Mouse (Mus musculus): Measurements from ENCODE around the gene Irx1.
A peak's percentile ranks its signal among the peaks of the same experiment; 100 is the strongest.

The Irx1 gene

DNA sequence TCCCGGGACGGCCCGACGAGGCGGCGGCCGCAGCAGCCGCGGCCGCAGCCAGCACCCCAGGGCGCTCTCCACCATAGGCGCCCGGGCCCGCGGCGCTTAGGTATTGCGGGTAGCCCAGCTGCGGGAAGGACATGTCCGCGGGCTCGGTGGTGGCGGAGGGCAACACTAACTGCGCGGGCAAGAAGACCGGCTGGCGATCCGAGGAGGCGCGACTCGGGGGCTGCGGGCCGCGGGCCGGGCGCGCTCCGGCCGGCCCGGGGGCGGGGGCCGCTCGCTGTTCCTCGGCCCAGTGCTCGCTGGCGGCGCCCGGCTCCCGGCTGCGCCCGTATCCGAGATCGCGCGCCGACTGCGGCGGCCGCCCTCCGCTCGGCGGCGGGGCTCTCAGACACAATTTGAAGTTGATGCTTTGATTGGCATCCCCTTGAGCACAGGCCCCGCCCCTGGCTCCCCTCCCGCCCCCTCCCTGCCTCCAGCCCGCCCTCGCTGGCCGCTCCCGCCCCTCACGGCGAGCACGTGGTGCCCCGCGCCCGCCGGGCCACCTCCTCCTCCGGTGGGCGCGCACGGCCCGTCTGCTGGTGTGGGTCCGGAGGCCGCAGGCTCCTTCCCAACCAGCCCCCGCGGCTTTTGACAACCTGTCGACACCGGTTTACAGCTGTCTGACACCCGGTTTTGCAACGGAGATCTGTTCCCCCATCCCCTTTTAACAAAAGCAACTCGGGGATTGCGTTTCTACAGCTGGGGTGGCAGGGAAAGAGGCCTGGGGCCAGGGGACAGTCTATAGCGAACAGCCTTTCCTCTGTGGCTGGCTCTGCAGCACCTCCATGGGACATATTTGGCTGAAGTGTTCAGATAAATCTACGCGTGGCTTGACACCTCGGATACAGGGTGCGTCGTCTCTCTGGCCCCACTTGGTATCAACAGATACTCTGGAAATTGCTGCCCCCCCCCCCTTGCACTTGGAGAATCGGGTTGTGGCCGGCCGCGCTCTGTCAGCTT, at the start of gene Irx1:
Irx1 (minus strand) TSS at position 368 of the 996 bp plus-strand sequence.
- DNase-seq = peak; percentile 56

DNA sequence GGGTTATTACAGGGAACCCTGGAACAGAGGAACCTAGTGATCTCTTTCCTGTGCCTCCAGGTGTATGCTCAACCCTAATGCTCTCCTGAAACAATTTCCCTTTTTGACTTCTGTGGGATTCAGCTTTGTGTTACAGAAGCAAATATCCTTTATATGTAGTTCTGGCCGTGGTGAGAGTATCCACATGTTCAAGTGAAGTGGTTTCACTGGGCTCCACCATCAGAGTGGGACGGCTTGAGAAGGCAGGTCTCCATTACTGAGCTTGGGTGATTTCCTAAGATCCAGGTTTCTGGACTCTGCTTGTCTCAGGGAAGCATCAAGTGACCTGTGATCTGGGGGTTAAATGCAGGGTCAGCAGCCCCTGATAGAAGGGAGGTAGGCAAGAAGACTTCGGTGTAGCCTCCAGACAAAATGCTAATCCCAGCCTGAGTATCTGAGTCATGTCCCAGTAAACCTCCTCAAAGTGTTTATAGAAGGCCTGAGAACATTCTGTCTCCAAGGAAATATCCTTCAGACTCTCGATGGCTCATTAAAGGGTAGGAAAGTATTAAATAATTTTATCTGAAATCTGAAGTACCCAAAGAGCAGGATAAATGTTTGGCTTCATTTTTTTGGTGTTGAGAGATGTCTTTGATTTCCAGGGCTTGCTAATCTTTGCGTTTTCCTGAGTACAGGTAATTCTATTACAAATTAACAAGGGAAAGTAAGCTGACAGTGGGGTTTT, 16.6 kb upstream of the Irx1 start:
- no peak for DNase-seq

DNA sequence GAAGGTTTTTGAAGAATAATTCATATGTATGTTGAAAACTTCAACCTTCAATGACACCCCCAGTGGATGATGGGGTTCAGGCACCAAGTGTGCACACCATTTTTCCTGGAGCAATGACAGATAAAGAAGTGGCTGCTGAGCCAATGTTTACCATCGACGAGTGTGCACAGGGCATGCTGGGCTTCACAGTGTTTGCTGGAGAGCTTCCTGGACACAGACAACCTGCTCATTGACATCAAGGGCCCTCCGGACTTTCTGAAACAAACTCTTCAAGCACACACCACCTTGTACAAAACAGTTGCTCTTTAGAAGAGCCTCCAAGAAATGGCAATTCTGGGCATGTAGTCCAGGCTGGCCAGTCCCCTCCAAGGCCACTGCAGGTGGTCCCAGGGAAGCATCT, 12.2 kb upstream of the Irx1 start:
- no peak for DNase-seq

DNA sequence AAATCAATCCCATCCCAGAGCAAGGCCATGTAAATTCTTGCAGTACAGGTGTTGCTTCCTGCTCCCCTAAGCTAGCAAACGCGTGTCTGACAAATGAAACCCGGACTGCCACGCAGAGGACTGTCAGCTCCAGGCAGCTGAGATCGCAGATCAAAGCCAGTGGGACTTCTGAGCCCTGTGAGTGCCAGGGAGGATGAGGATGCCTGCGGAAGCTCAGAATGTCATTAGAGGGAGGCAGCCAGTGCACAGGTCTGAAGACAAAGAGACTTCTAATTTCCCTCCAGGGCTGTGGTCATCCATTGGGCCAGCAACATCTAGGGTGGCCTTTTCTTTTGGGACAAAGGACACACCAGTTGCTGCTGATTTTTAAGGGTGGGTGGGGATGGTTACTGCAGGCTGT, 4.8 kb upstream of the Irx1 start:
- peak; percentile 25 for DNase-seq

DNA sequence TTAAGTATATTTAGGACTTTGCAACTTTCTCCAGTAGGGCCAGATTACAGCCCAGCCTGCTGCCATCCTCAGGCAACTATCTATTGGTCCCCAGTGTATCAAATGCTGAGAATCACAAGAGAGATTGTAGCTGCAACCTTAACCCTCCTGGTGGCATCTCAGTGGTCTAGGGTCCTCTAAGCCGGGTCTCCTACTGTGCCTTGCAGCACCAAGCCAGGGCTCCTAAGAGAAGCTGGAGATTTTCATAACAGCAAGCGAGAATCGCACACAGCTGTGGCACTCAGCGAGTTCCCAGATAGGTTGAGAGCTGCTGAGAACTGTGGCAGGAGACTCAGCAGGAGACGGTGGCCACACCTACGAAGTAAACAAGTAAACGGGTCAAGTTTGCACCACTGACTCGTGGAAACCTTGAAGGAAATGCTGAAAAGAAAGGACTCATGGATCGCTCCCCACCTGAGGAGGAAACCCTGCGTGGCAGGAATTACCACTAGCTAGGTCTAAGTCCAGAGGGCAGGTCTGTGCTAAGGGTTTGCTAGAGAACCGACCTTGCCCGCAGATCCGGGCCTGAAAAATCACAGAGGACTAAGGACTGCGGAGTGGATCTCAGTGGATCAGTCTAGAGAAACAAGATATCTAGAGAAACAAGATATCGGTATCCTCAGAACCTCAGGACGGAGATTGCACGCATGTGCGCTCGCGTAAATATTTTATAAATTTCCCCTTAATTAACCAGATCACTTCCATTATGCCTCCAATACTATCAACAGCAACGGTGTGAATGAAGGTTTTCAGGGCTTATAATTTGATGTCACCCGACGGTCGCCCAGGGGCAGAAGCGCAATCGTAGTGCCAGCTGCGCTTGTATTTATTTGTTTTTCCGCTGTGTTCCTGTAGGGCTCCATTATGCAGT, 4.1 kb upstream of the Irx1 start:
- no peak for DNase-seq

DNA sequence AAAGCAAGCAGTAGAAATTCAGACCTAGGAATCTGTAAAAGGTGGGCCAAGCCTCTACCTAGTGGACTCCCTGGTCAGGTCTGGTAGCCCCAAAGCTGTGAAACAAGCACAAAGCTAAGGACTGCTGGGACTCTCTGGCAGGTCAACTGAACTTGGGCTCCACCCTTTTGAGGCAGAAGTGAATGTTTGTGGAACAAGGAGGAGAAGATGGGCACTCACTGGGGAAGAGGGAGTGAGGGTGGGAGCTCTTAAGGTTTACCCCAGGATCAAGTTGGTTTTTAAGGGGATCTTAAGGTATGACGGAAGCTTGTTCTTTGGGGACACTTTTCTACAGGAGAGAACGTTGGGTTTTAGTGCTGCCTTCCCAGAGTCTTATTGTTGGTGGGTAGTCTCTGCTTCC, 3.1 kb upstream of the Irx1 start:
- no peak for DNase-seq

DNA sequence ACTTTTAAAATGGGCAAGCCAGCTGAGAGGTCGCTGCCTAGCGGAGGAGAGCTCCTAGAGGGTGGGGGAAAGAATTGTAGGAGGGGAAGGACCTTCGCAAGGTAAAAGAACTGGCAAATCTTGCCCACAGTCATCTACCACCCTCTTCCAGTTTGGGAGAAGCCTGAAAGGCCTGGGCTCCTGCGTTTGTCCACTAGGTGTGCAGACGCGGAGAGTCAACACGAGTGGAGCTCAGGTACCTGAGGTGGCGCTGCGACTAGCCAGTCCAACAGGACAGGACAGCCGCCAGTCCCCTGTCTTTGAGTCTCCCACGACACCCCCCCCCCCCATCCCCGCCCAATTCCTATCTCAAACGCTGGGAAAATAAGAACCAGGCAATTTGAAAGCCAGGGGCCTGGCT, 843 bp upstream of the Irx1 start:
- DNase-seq = peak; percentile 28

DNA sequence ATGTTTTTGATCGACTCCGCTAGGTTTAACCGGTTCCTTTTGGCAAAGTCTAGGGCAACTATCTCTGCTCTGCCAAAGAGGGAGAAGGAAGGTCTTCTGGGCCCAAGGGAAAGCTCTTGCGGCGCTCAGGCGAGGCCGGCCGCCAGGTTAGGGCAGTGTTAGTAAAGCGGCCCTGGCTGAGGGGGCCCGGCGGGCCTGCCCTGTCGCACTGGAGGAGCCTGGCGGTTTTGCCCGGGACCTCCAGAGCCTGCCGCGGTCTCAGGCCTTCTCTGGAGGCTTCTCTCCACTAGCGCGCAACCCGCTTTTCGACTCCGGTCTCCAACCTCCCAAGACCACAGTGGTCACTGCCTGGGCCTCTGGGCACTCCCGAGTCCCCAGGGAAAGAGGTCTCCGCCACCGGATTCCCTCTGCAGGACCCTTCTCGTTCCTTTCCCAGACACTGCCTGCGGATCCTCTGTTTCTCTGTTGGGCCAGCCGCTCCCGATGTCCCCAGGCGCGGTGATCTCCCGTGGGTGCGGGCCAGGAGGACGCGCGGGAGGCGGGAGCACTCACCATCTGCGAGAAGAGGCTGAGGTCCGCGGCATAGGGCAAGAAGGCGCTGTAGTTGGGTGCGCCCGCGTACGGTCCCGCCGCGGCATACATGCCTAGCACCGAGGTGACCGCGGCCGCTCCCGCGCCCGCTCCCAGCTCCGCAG, 715 bp downstream of the Irx1 start:
- DNase-seq = no peak

DNA sequence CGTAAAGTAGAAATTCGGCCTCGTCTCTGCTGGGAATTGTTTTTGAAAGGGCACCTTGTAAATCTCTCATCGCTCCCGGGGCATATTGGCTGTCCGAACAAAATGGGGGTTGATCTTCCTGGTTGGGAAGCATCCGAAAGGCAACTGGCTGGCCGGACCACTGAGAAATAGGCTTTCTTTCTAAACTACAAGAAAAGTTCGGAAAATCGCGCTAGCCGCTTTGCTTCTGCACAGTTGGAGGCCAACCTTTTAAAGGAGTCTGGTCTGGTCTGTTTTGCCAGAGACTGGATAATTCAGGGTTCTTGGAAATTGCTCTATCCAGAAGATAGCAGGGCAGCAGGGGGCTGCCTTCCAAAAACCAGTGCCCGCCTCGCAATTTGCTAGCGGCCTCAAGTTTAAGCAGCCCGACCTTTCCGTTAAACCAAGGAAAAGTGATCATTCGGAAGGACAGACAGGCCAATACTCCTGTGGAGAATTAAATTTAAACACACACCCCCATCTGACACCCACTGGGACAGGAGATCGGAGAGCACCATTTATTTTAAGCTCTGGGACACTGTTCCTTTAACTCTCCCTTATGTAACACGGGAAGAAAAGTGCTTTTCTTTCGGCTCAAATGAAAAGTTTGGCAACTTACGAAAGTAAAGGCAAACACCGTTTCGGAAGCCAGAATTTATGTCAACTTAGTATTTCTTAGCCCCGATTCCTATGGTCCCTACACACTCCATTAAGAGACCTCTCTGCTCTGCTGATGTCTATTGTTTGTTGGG, 1.4 kb downstream of the Irx1 start:
- peak; percentile 42 for DNase-seq

DNA sequence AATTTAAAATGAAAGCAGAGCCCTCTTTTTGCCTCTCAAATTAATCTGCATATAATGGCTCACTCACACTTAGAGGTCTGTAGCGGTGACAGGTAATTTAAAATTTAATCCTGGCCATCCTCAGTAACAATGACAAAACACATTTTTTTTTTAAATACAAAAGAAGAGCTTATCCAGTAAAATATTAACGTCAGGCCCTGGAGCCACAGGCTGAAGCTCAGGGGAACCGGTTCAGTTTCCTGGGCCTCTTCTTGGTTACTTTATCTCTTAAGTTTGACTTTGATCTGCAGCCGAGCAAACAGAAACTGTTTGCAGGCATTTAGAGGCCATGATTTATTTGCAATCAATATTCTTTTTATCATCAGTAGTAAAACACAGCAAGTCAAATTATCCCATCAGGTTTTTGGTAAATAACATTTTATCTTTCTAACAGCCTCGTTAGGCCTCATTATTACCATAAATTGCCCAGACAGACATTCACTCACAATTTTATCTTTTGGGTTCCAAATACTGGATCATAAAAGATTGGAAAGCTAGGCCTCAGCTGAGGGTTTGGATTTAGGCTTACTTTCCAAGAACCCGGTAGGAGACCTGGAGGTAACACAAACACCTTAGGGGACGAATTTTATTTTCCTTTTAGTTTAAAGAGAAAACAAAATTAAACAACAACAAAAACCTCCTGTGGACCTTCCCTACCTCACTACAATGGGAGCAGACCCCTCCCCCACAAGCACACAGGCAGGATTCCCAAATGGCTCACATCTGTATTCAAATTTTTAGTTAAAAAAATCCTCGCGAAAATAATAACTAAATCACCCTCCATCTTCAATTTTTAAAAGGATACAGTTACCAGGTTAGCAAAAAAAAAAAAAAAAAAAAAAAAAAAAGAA, 2.4 kb downstream of the Irx1 start:
- DNase-seq = peak; percentile 11

DNA sequence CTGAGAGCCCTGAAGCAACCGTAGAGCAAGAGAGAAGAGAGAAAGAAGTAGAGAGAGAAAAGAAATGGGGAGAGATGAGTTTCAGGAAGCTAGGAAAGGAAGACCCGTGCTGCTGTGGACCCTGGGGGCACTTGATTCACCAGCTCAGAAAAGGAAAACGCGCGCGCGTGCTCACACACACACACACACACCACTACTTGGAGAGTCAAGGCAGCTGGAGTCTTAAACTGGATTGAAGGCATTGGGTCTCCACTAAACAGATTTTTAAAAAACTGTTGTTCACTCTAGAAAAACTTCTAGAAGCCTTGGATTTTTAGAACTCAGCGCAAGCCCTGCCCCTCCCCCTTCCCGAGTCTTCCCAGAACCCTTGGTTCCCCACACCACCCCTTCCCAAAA, 3.2 kb downstream of the Irx1 start:
- peak; percentile 5 for DNase-seq

DNA sequence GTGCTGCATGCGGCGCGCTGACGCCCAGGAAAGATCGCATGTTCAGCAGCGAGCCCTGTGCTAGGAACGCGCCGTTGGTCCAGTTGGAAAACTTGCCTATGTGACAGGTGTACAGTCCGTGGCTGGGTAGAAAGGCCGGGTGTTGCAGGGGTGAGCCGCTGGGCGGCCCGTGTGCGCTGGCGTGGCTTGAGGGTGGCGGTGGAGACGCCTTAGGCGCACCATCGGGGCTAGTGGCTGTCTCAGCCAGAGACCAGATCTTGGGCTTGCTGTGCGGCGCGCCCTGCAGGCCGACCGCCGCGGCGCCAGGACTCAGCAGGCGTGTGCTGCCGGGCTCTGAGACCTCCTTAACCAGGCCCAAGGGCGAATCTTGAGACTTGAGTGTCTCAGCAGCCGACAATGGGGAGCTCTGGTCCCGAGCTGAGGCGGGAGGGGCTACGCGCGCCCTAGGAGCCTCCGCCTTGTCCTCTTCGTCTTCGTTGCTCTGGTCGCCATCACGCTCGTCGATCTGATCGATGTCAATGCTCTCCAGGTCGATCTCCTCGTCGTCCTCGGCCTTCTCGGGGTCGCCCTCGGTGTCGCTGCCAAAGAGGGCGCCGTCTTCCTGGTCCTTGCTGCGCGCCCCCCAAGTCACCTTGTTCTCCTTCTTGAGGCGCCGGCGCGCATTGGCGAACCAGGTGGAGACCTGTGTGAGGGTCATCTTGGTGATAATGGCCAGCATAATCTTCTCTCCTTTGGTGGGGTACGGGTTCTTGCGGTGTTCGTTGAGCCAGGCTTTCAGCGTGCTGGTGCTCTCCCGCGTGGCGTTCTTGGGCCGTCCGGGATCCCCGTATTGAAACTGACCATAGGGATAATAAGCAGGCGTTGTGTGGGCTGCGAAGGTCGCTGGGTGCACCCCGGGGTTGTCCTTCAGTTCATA, 3.9 kb downstream of the Irx1 start:
- peak; percentile 44 for DNase-seq

DNA sequence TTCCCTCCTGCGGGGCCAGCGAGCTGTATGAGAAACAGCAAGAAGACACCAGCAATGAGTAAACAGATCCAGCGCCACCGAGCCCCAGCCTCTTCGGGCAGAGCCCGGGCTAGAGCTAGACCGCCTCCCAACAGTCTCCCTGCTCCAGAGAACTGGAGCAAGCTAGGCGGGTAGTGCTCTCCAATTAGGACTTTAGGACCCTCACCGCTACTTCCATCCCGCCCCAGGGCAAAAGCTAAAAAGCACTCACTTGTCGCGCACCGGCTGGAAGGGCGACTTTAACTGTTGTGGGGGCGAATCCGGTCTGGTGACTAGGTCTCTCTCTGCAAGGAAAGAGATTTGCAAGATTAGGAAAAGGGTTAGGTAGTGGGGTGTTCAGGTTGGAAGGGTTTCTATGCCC, 4.9 kb downstream of the Irx1 start:
- DNase-seq = peak; percentile 24

DNA sequence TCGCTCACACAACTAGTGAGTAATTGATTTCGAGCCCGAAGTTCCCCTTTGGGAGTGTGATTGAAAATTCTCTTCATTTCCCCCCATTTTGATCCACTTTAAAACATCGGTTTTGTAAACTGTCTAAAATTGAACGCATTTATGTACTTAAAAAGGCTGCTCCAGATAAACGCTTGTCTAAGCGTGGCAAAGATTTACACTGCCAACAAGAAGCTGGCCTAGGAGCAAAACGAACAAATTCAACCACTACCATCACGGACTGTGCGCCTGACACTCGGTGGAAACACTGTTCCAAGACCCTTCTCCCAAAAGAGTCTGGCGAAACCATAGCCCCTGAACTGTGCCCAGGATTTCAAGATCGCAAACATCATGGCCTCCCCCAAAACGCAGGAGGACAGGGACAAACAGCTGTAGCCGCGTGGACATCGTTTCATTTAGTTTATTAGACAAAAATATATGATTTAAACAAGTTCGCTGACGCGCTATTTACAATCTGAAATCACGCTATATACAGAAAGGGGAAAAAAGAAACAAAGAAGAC, 5.6 kb downstream of the Irx1 start:
- peak; percentile 23 for DNase-seq

DNA sequence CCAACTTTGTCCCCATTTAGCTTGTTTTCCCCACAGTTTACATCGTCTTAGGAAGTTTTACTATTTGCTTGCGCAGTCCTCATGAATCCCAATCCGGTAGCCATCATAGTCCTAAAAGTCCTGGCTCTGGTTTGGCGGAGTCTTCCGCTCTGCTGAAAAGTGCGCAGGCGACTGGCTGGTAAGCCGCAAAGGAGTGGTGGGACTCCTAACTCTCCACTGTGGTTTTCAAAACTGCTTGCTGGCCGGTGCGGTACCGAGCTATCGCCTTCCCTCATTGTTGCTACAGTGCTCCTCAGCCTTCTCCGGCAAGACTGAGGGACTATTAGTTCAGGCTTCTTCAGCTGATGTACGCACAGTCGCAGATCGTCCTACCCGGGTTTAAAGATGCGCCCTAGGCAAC, 6.4 kb downstream of the Irx1 start:
- DNase-seq = peak; percentile 17

DNA sequence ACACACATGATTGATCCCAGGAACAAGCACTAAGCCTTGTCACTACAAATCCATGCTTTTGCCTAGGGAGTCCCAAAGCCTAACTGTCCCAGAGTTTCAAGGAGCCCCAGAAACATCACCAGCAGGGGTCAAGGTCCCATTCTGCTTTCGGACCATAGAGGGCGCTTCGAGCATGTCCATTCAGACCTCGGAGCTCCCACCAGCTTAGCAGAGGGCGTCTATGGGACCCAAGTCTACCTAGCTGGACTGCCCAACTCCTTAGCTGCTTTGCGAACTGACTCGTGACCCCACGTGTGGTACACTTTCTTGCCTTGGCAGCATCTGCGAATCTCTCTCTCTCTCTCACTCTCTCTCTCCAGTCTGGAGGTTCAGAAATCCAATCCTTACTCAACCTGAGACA, 7.0 kb downstream of the Irx1 start:
- DNase-seq = peak; percentile 67

DNA sequence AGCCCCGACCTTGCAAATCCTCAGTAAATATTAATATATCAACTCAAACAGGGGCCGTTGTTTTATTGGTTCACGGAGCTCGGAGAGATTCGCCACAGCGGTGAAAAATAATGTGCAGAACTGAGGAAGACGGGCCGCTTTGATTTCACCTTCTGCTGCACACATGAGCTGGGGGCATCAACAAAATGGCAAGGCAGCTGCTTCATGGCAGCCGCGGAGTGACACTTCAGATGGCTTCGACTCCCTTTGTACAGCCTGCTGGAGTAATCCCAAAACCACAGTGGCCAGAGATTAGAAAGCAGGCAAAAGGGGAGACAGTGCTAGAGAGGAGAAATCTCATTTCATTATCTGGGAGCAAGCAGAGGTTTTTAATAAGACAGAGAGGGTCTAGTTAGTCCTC, 11.6 kb downstream of the Irx1 start:
- no peak for DNase-seq

DNA sequence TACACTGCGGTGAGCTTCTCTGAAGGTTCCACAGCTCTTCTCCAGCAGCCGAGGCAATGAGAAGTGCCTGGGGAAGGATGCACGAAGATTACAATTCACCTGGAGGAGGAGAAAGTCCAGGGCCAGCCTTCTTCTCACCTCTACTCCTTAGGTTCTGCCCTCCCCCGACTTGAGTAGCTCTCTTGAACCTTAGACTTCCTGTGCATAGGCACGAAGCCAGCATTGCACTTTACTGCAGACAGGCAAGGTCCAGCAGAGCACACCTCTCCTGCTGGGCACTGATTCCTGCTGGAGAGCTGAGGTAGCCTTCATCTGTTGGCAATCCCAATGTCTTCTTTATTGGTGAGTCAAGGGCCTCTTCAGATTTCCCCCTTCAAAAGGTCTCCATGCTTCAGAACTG, 13.7 kb downstream of the Irx1 start:
- no peak for DNase-seq

DNA sequence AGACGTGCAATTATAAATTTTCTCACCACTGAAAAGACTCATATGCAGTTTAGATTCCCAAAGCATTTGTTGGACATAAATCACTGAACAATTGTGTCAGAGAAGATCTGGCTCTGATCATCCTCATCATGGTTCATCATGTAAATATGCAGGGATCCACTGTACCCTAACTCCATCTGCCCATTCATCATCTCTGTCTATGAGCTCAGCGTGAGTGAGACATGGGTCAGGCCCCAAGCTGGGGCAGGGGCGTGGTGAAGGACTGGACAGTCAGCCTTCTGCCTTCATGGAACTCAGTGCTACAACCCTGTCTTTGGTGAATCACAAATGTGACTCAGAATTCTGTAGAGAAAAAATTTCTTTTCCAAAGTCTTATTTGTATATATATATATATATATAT, 53.2 kb downstream of the Irx1 start:
- DNase-seq = no peak
